Mouse (Mus musculus) left cerebral cortex, postnatal 36 days (tissue): ENCODE data around the gene Disp3. TPM values are rescaled to one million over a fixed set of nuclear protein-coding genes. Genes with fewer than 3 reads are reported as not detected.

Experiments used
- DNase-seq, 2 experiments: peaks; one replicate each; pipeline ENCODE4 v3.0.0; 2021 to 2022; ENCODE audit warnings: low spot score in 2 of 2, mixed read lengths in 1 of 2
- intact Hi-C: fragments of 180-260 bp; cut with DNase I; formaldehyde crosslinking; loops from one replicate; pipeline ENCODE4 v1.15.1; 2025
- total RNA-seq, 2 experiments: library from RNA; stranded (reverse); gene quantifications; 2 replicates each; pipeline ENCODE4 v1.2.3; 2021

The Disp3 gene
- total RNA-seq = 10 to 100 TPM; 24.3 to 34.8 TPM

- no peak for DNase-seq
- intact Hi-C loops = loop anchor here (2.0 to 5.0 kb wide), 3 partner anchors 40 to 141 kb away; no protein-coding TSS in a partner anchor
Observed at GRCm38 (mm10) chr4:148287476-148288054, at the start of gene Disp3. Gene Disp3 (minus strand): TSS chr4:148287965.

- intact Hi-C loops = no loop called here
- no peak for DNase-seq
Observed at GRCm38 (mm10) chr4:148330269-148330668, 42.5 kb upstream of the Disp3 start.

- intact Hi-C loops = loop anchor here (5.0 kb wide), 1 partner anchor 42 kb away; the partner anchor contains the start of gene Disp3
- no peak for DNase-seq
Observed at GRCm38 (mm10) chr4:148329431-148329830, 41.7 kb upstream of the Disp3 start.

GRCm38 (mm10) chr4:148328237-148328636, 40.5 kb upstream of the Disp3 start:
- no peak for DNase-seq
- intact Hi-C loops = loop anchor here (5.0 kb wide), 1 partner anchor 41 kb away; the partner anchor contains the start of gene Disp3

GRCm38 (mm10) chr4:148327266-148327997, 39.7 kb upstream of the Disp3 start:
- intact Hi-C loops = loop anchor here (5.0 kb wide), 1 partner anchor 40 kb away; the partner anchor contains the start of gene Disp3
- peak in 1 of 2 experiments; percentile 10 for DNase-seq

GRCm38 (mm10) chr4:148326791-148327190, 39.0 kb upstream of the Disp3 start:
- DNase-seq = no peak
- intact Hi-C loops = loop anchor here (5.0 kb wide), 1 partner anchor 39 kb away; the partner anchor contains the start of gene Disp3

GRCm38 (mm10) chr4:148325951-148326350, 38.2 kb upstream of the Disp3 start:
- intact Hi-C loops = loop anchor here (5.0 kb wide), 1 partner anchor 39 kb away; the partner anchor contains the start of gene Disp3
- peak in 1 of 2 experiments; percentile 23 for DNase-seq

- no peak for DNase-seq
- intact Hi-C loops = loop anchor here (5.0 kb wide), 1 partner anchor 38 kb away; the partner anchor contains the start of gene Disp3
Observed at GRCm38 (mm10) chr4:148325057-148325456, 37.3 kb upstream of the Disp3 start.

GRCm38 (mm10) chr4:148322152-148322551, 34.4 kb upstream of the Disp3 start:
- intact Hi-C loops = no loop called here
- peak in 1 of 2 experiments; percentile 25 for DNase-seq

- intact Hi-C loops = no loop called here
- DNase-seq = no peak
Observed at GRCm38 (mm10) chr4:148319366-148319765, 31.6 kb upstream of the Disp3 start.

GRCm38 (mm10) chr4:148315377-148316175, 27.8 kb upstream of the Disp3 start:
- intact Hi-C loops = no loop called here
- DNase-seq = no peak

GRCm38 (mm10) chr4:148314396-148314795, 26.6 kb upstream of the Disp3 start:
- peak in 1 of 2 experiments; percentile 29 for DNase-seq
- intact Hi-C loops = no loop called here

- intact Hi-C loops = no loop called here
- DNase-seq = no peak
Observed at GRCm38 (mm10) chr4:148313601-148314000, 25.8 kb upstream of the Disp3 start.

GRCm38 (mm10) chr4:148312296-148313116, 24.7 kb upstream of the Disp3 start:
- intact Hi-C loops = no loop called here
- DNase-seq = no peak

GRCm38 (mm10) chr4:148310845-148311244, 23.1 kb upstream of the Disp3 start:
- intact Hi-C loops = no loop called here
- DNase-seq = no peak

- no peak for DNase-seq
Observed at GRCm38 (mm10) chr4:148310126-148310525, 22.4 kb upstream of the Disp3 start.

GRCm38 (mm10) chr4:148306406-148307083, 18.8 kb upstream of the Disp3 start:
- intact Hi-C loops = no loop called here
- no peak for DNase-seq

More at GRCm38 (mm10) chr4:148310126-148310525, 22.4 kb upstream of the Disp3 start:
- intact Hi-C loops = no loop called here

GRCm38 (mm10) chr4:148298720-148299119, 11.0 kb upstream of the Disp3 start:
- peak; percentile 22 to 30 for DNase-seq
- intact Hi-C loops = no loop called here
